Mouse (Mus musculus) brain, embryonic 14.5 days (tissue): Measurements from ENCODE around the gene Bbs9.

Source experiments
- CTCF ChIP-seq: fragments of 200-500 bp; IDR thresholded peaks from 2 replicates; pipeline ENCODE4 v1.5.1; 2012; ENCODE audit warnings: inconsistent platforms, mild to moderate bottlenecking, moderate library complexity, borderline replicate concordance; ENCODE audit not compliant: insufficient read depth, insufficient read length; ENCODE audit errors: extremely low read depth
- POLR2A ChIP-seq: fragments of 200-500 bp; IDR thresholded peaks from 2 replicates; pipeline ENCODE4 v1.6.1; 2012; ENCODE audit warnings: mild to moderate bottlenecking, inconsistent platforms, borderline replicate concordance; ENCODE audit not compliant: poor library complexity, insufficient read depth, insufficient read length, severe bottlenecking; ENCODE audit errors: extremely low read depth

DNA sequence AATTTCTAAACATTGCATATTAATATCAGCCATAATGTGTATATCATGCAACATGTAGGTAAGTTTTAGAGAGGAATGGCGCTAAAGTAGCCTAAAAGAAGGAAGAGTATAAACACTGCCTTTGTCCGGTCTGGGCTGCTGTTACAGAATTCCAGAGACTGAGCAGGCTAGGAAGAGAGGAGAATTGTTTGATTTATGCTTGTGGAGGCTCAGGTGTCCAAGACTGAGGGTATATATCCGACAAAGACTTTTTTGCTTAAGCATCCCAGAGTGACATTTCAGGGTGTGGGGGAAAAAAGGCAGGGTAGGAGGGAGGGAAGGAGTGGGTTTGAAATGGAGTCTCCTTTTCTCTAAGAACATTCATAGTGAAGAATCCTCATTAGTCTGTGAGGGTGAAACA lies 152.4 kb downstream of the Bbs9 start:
- TF ChIP-seq CTCF (no peak), POLR2A (no peak)
